Mouse (Mus musculus) kidney, adult 8-10 months (tissue): Measurements from ENCODE around the gene Ndufaf8.

Source experiments
- DNase-seq, 2 experiments: peaks; one replicate each; pipeline ENCODE4 v3.0.0; 2022

Ndufaf8 gene

DNA sequence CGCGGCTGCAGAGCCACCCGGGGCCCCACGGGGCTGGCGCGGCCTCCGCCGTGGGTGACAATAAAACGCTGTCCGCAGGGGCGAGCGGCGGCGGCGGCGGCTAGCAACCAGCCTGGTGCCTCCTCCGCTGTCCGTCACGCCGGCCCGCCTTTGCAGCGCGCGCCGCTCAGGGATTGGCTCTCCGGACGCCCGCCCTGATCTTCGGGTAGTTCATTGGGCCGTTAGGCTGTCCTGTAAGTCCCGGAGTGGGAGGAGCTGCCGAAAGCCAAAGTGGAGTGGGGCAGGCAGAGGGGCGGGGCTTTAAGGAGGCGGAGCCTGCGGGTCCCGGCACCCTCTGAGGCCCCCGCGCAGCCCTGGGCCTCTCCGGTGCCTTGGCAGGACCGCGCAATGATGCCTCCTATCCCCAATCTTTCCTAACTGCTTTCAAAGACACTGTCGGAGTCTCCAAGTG lies 12.0 kb upstream of the Ndufaf8 start, which contains the start of gene Cep131:
TSS of gene Cep131 (minus strand) at position 126 of the 451 bp plus-strand sequence.
- peak; percentile 98 to 99 for DNase-seq

DNA sequence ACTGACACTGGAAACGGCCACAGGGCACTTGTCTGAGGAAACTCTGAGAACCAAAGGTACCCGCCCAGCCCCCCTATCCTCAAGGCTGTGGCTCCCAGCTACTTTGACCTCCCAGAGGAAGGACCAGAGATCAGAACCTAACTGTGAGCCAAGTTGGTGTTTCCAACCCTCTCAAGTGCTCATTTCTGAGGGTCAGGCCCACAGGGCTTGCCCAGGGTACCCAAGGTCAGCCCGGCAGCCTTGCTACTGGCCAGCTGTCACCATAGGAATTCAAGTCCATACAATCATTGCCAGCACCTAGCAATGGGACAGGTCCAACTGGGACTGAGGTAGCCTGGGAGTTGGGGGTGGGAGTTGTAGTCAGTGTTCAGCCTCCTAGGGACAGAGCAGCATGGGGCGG lies 8.1 kb upstream of the Ndufaf8 start:
- no peak for DNase-seq

DNA sequence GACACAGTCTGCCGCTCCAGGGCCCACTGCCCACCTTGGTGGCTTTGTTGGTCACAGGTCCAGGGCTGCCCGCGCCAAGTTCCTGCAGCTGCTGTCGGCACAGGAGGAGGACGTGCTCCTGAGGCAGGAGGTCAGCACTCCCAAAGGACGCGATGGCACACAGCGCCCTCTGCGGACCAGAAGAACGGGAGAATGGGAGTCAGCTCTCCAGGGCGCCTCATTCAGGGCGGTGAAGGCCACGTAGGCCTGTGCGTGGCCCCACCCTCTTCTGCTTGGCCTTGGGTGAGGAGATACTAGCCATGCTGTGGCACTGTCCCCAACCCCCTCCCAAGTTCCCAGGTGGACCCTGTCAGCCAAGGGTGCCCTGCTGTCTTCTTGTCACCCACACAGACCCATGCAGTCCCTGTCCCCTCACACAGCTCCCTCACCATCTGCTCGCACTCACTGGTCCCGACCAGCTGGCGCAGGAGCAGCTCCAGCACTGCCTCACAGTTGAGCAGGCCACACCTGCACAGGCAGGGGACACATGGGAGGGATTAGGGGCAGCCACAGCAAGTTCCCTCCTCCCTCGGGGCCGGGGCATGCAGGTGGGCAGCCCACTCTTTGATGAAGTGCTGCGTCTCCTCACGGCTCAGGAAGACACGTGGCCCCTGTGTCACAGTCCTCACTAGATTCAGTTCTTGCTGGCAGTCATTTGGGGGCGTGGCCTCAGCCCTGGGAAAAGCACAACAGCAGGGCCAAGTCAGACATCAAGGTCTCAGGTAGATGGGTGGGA lies 5.7 kb upstream of the Ndufaf8 start:
- no peak for DNase-seq

- DNase-seq, result peak; percentile 67 to 86
Observed at GRCm38 (mm10) chr11:120101036-120101435, 2.3 kb downstream of the Ndufaf8 start.

DNA sequence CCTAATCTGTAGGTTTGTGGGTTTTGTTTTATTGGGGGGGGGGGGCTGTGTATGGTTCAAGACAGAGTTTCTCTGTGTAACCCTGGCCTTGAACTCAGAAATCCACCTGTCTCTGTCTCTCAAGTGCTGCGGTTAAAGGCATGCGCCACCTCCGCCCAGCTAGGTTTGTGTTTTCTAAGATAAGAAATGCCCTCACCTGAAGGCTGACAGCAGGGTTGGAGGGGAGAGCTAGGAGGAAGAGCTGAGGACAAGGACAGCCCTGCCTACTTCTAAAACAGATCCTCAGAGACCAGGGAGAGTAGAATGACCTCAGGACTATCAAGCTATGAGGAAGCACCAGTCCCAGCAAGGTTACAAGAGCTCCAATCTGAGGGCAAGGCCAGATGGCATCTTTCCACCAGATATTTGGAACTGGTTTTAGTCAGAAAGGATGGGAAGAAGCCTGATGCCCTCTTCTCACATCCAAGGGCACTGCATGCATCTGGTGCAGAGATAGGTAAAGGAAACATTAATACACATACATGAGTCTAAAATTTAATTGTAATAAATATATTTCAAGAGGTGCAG lies 4.8 kb downstream of the Ndufaf8 start:
- no peak for DNase-seq

- DNase-seq, result no peak
Observed at GRCm38 (mm10) chr11:120107026-120107425, 8.3 kb downstream of the Ndufaf8 start.

- peak; percentile 49 to 81 for DNase-seq
Observed at GRCm38 (mm10) chr11:120107796-120108195, 9.1 kb downstream of the Ndufaf8 start.

- no peak for DNase-seq
Observed at GRCm38 (mm10) chr11:120109558-120110210, 11.0 kb downstream of the Ndufaf8 start.

- DNase-seq, result no peak
Observed at GRCm38 (mm10) chr11:120110554-120110953, 11.8 kb downstream of the Ndufaf8 start.

- no peak for DNase-seq
Observed at GRCm38 (mm10) chr11:120111033-120111432, 12.3 kb downstream of the Ndufaf8 start.

DNA sequence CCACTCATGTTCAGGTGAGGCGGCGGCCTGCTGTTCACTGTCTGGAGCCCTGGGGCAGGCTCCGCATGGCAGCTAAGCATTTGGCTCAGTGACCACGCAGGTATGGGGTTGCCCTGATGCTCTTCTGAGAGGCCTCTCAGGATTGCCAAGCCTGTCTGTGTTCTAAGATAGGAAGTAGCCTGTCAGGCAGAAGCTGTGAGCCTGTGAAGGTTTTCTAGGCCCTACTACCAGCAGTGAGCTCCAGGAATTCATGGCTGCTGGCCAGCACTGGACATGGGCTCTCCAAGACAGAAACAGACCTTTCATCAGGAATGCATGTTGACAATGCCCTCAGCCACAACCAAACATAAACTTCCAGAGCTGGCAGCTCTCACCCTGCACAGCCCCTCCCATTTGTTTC lies 13.4 kb downstream of the Ndufaf8 start:
- DNase-seq, result peak in 1 of 2 experiments; percentile 70

DNA sequence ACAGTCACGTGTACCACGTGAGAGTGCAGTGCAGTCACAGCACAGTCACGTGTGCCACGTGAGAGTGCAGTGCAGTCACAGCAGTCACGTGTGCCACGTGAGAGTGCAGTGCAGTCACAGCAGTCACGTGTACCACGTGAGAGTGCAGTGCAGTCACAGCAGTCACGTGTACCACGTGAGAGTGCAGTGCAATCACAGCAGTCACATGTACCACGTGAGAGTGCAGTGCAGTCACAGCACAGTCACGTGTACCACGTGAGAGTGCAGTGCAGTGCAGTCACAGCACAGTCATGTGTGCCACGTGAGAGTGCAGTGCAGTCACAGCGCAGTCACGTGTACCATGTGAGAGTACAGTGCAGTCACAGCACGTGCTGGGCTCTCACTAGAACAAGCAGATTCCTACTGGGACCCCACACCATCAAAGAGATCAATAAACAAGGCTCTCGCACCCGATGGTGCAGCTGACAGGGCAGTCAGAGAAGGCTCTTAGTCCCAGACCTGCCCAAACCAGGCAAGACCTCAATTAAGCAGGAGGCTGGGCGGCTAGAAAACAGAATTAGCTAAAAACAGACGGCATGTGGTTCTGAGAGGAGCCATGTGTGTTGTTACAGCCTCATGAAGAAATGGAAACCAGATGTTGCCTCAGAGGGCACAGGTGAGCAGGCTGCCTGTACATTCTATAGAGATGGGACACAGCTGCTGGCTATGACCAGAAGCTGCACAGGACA lies 15.9 kb downstream of the Ndufaf8 start:
- DNase-seq, result no peak

- DNase-seq, result no peak
Observed at GRCm38 (mm10) chr11:120117626-120118025, 18.9 kb downstream of the Ndufaf8 start.

DNA sequence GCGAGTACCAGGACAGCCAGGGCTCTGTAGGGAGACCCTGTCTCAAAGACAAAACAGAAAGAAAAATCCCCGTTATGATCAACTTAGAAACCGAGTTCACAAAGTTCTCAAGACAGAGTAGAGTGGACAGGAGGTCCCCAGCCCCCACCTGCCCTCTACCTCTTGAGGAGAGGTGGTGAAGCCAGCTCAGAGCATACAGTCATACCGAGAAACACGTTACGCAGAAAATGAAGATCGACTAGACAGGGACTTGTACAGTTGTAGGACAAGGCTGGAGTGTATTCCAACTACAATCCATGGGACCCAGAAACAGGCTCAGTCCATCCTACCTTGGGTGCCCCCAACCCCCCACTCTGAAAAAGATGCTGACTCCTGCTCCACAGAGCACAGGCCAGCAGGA lies 20.4 kb downstream of the Ndufaf8 start:
- DNase-seq, result no peak

GRCm38 (mm10) chr11:120119936-120120541 lies 21.3 kb downstream of the Ndufaf8 start:
- no peak for DNase-seq

- peak in 1 of 2 experiments; percentile 66 for DNase-seq
Observed at GRCm38 (mm10) chr11:120120642-120121420, 22.1 kb downstream of the Ndufaf8 start.

- DNase-seq, result no peak
Observed at GRCm38 (mm10) chr11:120122126-120122525, 23.4 kb downstream of the Ndufaf8 start.

DNA sequence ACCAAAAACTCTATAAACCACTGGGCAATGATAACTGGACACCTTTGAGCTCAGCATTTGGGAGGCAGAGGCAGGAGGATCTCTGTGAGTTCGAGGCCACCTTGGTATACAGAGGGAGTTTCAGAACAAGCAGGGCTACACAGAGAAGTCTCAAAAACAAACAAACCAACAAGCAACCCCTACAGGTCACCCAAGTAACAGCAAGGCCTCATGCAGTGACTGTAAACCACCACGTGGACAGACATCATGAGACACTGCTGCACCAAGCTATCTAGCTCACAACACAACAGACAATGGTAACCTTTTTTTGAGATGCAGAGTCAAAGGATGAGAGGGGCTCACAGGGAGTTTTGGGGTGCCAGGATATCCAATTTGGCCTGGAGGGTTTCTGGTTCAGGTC lies 28.1 kb downstream of the Ndufaf8 start:
- no peak for DNase-seq

GRCm38 (mm10) chr11:120129281-120129680 lies 30.6 kb downstream of the Ndufaf8 start:
- no peak for DNase-seq

DNA sequence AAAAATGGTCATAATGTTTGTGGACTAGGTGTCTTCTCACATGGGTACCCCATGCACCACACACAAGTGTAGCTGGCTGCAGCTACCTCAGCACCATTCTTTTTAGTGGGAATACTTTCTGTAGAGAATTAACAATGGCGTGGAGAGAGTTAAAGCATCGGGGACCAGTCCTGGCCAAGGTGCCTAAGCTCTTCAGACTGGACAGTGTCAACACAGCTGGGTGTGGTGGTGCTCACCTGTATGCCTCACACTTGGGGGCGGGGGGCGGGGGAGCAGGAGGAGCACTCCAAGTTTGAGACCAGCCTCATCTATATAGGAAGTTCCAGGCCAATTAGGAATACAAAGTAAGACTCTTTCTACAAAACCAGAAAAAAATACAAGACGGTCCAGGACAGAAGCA lies 35.4 kb downstream of the Ndufaf8 start:
- DNase-seq, result no peak

DNA sequence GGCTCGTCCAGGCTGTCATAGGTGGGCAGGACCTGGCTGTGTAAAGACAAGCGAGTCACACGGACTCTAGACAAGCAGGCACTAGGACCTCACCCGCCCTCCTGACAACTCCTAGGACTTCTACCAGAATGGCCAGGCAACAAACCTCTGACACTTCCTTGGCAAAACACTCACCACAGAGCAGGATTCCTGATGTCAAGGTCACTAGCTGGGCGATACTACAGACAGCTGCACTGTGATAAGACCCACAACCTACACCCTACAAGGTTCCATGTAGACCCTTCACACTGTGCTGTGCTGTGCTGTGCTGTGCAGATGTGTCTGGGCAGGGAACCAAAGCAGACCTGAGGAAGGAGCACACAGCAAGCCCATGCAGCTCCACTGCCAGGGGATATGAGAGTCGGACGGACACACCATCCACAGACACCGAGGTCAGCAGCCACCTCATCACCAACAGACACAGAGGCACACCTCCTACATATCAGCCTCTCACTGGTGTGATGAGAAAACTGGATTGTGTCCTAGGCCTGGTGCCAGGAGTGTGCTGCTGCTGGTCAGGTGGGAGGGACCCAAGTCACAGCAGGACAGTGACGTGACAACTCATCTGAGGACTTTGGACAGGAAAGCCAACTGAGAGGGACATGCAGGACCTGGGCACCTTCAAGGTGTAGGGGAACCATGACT lies 36.3 kb downstream of the Ndufaf8 start:
- no peak for DNase-seq
